Mouse (Mus musculus): ENCODE data around the gene Ifnl3.
A peak's percentile ranks its signal among the peaks of the same experiment; 100 is the strongest.
"Not testable (repeated sequence)": the region's sequence is repeated elsewhere in the genome, so short reads cannot be mapped to it uniquely, and the experiment has no call there.

Ifnl3 gene

GRCm38 (mm10) chr7:28522536-28522935 is at the start of gene Ifnl3:
Gene Ifnl3 (plus strand): TSS chr7:28522836.
- DNase-seq (ENCODE audit: low spot score): not testable (repeated sequence)

- DNase-seq (ENCODE audit: low spot score): no peak
These were observed 46.4 kb upstream of the Ifnl3 start for GRCm38 (mm10) chr7:28476191-28476590.

GRCm38 (mm10) chr7:28477363-28477762 is 45.3 kb upstream of the Ifnl3 start:
- no peak for DNase-seq (ENCODE audit: low spot score)

- DNase-seq (ENCODE audit: low spot score): no peak
These were observed 43.8 kb upstream of the Ifnl3 start for GRCm38 (mm10) chr7:28478854-28479253.

- DNase-seq (ENCODE audit: low spot score): no peak
These were observed 39.8 kb upstream of the Ifnl3 start for GRCm38 (mm10) chr7:28482854-28483253.

GRCm38 (mm10) chr7:28484192-28484591 is 38.4 kb upstream of the Ifnl3 start:
- DNase-seq (ENCODE audit: low spot score): no peak

DNA sequence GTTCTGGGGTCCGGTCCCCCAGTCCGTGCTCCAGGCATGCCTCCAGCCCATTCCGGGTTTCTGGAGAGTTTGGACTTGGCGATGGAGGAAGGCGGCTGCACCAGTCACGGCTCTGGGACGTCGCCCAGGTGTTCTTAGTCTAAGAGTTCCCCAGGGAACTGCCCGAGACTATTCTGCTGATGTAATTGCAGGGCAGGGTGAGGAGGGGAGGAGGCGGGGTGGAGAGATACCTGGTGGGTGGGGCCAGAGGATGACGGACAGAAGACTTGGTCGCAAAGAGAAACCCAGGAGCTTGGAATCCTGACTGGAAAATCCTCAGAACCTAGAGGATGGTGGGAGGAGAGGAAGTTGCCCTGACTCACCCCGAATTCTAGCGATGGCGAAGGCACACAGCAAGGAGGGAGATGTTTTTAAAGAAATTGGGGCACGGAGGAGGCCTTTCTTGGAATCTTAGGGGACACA is 34.6 kb upstream of the Ifnl3 start:
- no peak for DNase-seq (ENCODE audit: low spot score)

GRCm38 (mm10) chr7:28490410-28490809 is 32.2 kb upstream of the Ifnl3 start:
- DNase-seq (ENCODE audit: low spot score): peak; percentile 41

GRCm38 (mm10) chr7:28490903-28491302 is 31.7 kb upstream of the Ifnl3 start:
- peak; percentile 2 for DNase-seq (ENCODE audit: low spot score)

GRCm38 (mm10) chr7:28492310-28492709 is 30.3 kb upstream of the Ifnl3 start:
- DNase-seq (ENCODE audit: low spot score): no peak

- DNase-seq (ENCODE audit: low spot score): no peak
These were observed 27.2 kb upstream of the Ifnl3 start for GRCm38 (mm10) chr7:28495426-28495825.

- no peak for DNase-seq (ENCODE audit: low spot score)
These were observed 17.1 kb upstream of the Ifnl3 start for GRCm38 (mm10) chr7:28505585-28505984.

- DNase-seq (ENCODE audit: low spot score): not testable (repeated sequence)
These were observed 13.5 kb upstream of the Ifnl3 start for GRCm38 (mm10) chr7:28509121-28509520.

- not testable (repeated sequence) for DNase-seq (ENCODE audit: low spot score)
These were observed 12.1 kb upstream of the Ifnl3 start, which contains the start of gene Ifnl2 for GRCm38 (mm10) chr7:28510405-28510974. Gene Ifnl2 (minus strand): TSS chr7:28510455.

GRCm38 (mm10) chr7:28511441-28511840 is 11.2 kb upstream of the Ifnl3 start:
- no peak for DNase-seq (ENCODE audit: low spot score)

- peak; percentile 85 for DNase-seq (ENCODE audit: low spot score)
These were observed 5.5 kb downstream of the Ifnl3 start for GRCm38 (mm10) chr7:28527922-28528719.

- no peak for DNase-seq (ENCODE audit: low spot score)
These were observed 9.4 kb downstream of the Ifnl3 start for GRCm38 (mm10) chr7:28532005-28532404.

- not testable (repeated sequence) for DNase-seq (ENCODE audit: low spot score)
These were observed 16.2 kb downstream of the Ifnl3 start for GRCm38 (mm10) chr7:28538886-28539285.

DNA sequence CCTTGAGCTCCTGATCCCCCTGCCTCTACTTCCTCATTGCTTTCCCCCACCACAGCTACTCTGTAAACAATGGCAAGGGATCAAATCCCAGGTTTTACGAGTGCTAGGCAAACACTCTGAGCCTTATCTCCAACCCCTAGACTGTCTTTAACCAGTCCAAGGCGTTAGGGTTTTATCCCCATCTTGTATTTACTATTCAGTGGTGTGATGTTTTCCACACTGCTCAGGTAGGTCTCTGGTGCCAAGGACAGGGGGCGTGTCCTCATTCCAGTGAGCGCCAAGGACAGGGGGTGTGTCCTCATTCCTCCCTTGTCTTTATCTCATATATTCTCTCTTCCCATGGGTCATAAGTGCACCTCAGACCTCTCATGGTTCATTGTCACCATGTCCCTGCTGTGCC is 17.9 kb downstream of the Ifnl3 start, which contains the start of gene Sycn:
Gene Sycn, plus strand, starts transcription at position 360 of the 400 bp plus-strand sequence.
- DNase-seq (ENCODE audit: low spot score): no peak

GRCm38 (mm10) chr7:28544051-28544601 is 21.5 kb downstream of the Ifnl3 start:
- no peak for DNase-seq (ENCODE audit: low spot score)

DNA sequence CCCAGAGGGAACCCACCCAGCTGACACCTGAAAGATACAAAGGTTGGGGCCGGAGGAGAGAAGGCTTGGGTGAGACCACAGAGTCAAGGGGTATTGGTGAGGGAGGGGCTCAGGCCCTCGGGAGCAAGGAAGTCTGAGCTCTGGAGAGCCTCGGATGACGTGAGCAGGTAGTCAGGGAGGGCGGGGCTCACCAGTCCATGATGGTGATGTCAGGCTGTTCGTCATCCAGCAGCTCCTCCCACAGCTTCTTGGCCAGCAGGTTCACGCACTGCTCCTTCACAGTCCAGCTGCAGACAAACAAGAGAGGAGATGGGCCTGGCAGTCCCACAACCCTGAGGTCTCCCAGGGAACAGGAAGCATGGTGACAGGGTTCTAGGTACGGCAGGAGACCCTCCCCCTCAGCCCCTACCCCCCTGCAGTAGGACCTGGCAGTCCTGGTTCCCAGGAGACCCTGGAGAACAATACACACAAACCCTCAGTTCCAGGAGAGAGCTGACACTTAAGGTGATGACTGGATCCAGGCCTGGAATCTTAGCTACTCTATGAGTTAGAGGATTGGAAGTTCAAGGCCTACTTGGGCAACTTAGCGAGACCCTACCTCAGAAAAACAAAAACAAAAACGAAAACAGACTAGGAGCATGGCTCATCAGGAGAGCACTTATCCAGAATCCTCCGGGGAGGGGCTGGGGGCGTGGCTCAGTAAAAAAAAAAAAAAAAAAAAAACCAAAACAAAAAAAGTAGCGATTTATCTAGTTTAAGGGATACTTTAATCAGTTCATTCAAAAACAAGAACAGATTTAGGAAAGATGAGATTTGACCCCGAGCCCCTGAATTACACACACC is 22.6 kb downstream of the Ifnl3 start:
- peak; percentile 18 for DNase-seq (ENCODE audit: low spot score)

GRCm38 (mm10) chr7:28545891-28546210 is 23.2 kb downstream of the Ifnl3 start:
- DNase-seq (ENCODE audit: low spot score): no peak

Measured in T-cell, adult 2 months (primary cell).